Mouse (Mus musculus): ENCODE measurements around the gene Grid1.

- TF ChIP-seq EP300 (IDR thresholded peaks at IDR 0.05) (no peak), CTCF (IDR thresholded peaks at IDR 0.05) (no peak)
Measured at GRCm38 (mm10) chr14:34868513-34869260, 48.8 kb downstream of the Grid1 start.

Measured in lung, postnatal 0 days (tissue).